Mouse (Mus musculus): ENCODE measurements at regions not wholly inside any gene's neighbourhood (a gene's known extent, or its start where the extent isn't known, plus 50 kb on each side); places are given as distances from the start of the nearest gene placed in this dataset.

- 23% methylated on average over 2 of the region's 2 CpGs for WGBS
- H3K9ac ChIP-seq = no peak overlapping the region
- no peaks in the 10 kb centered on the region for H3K27me3 ChIP-seq (replicated peaks)
- H3K4me3 ChIP-seq (replicated peaks) = no peak overlapping the region
- peaks cover 17% of the 10 kb centered on the region; the same call in 1 of the 2 replicates for H3K4me1 ChIP-seq
- H3K9me3 ChIP-seq = no peaks in the 10 kb centered on the region
- no peak for ATAC-seq (ENCODE audit: insufficient read depth, low FRiP score, low read depth)
- peak overlapping the region; percentile 16; the same call in 1 of the 2 replicates for H3K27ac ChIP-seq
- H3K4me2 ChIP-seq = no peak overlapping the region
- H3K36me3 ChIP-seq = no peaks in the 10 kb centered on the region
Observed at GRCm38 (mm10) chr1:64222475-64222874, 100.4 kb upstream of the Klf7 start.

DNA sequence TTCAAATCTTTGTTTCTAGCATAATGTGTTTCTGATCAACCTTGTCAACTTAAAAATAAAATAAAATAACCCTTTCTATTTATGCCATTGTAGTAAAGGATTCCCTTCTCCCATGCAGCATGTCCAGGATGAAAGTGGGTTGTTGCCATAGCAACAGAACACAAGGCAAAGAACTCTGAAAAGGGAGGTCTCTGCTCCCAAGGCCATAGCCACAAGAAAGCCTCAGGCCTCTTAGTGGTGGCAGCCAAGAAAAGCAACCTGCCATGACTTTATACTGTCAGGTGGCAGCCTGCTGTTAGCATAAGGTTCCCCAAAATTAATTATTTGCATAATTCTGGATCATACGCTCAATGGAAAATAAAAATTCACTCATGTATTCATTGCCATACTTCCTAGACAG is 98.4 kb upstream of the Klf7 start:
- Histone ChIP-seq H3K36me3 (no peaks in the 10 kb centered on the region), H3K4me1 (peaks cover 8% of the 10 kb centered on the region; the same call in 1 of the 2 replicates), H3K4me3 (replicated peaks) (no peak overlapping the region), H3K9me3 (no peaks in the 10 kb centered on the region), H3K27me3 (replicated peaks) (no peaks in the 10 kb centered on the region), H3K27ac (no peak overlapping the region), H3K9ac (no peak overlapping the region), H3K4me2 (no peak overlapping the region)
- 97% methylated on average over 1 of the region's 1 CpGs for WGBS
- ATAC-seq (ENCODE audit: insufficient read depth, low FRiP score, low read depth) = no peak

GRCm38 (mm10) chr1:64220040-64220439 is 98.0 kb upstream of the Klf7 start:
- ATAC-seq (ENCODE audit: insufficient read depth, low FRiP score, low read depth) = no peak
- H3K4me1 ChIP-seq = peaks cover 8% of the 10 kb centered on the region; the same call in 1 of the 2 replicates
- H3K4me2 ChIP-seq = no peak overlapping the region
- WGBS = 83% methylated on average over 5 of the region's 5 CpGs
- H3K27ac ChIP-seq = no peak overlapping the region
- no peaks in the 10 kb centered on the region for H3K27me3 ChIP-seq (replicated peaks)
- H3K9me3 ChIP-seq = no peaks in the 10 kb centered on the region
- no peak overlapping the region for H3K4me3 ChIP-seq (replicated peaks)
- no peak overlapping the region for H3K9ac ChIP-seq
- H3K36me3 ChIP-seq = no peaks in the 10 kb centered on the region

GRCm38 (mm10) chr1:64215646-64216045 is 93.6 kb upstream of the Klf7 start:
- Histone ChIP-seq H3K36me3 (no peaks in the 10 kb centered on the region), H3K27me3 (replicated peaks) (no peaks in the 10 kb centered on the region), H3K4me2 (no peak overlapping the region), H3K4me1 (no peaks in the 10 kb centered on the region), H3K9ac (no peak overlapping the region), H3K27ac (no peak overlapping the region), H3K4me3 (replicated peaks) (no peak overlapping the region), H3K9me3 (no peaks in the 10 kb centered on the region)
- no peak for ATAC-seq (ENCODE audit: insufficient read depth, low FRiP score, low read depth)
- WGBS = 71% methylated on average over 4 of the region's 4 CpGs

DNA sequence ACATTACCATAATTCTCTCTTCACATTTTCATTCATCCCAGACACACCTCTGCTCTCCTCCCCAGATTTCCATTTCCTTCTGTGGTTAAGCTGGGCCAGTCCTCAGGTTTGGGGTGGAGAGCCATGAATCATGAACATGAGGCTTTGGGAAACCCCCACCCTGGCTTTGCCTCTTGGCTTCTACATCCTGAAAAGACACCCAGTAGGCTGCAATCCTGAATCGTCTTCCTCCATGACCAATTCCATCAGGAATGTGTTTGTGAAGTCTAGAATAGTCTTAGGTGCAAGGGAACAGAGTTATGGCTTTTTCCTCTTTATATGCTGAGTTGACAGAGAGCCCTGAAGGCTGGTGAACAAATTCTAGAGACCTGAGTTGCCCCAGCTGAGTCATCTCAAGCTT is 87.0 kb upstream of the Klf7 start:
- Histone ChIP-seq H3K4me2 (no peak overlapping the region), H3K9me3 (no peaks in the 10 kb centered on the region), H3K4me3 (replicated peaks) (no peak overlapping the region), H3K4me1 (no peaks in the 10 kb centered on the region), H3K36me3 (no peaks in the 10 kb centered on the region), H3K27me3 (replicated peaks) (no peaks in the 10 kb centered on the region), H3K27ac (no peak overlapping the region), H3K9ac (no peak overlapping the region)
- no peak for ATAC-seq (ENCODE audit: insufficient read depth, low FRiP score, low read depth)
- 76% methylated on average over 1 of the region's 1 CpGs for WGBS

DNA sequence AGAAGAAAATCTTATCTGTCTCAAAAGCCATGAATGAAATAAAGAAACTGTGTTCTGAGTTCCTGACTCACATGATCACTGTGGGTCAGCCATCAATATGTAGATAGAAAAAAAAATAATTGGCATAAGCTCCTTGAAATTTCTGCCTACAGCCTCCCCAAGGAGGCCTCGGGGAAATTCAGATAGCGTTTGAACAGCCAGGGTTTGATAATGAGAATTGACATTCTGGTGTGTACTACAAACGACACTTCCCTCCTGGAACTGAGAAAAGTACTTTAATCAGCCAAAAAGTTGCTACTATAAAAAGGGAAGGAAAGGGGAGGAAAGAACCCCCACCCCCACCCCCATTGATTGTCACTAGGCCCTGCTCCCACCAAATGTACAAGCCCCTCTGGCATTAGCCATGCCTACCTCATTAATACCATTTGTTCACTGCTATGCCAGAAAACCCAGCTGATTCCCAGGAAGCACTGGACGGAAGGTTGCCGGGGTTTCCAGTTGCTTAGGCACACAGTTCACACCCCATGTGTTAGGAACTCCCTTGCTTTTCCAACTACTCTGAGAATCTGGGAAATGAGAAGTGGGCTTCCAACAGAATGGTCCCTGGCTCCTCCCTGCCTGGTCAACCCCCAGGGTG is 78.4 kb upstream of the Klf7 start:
- Histone ChIP-seq H3K9ac (no peak overlapping the region), H3K4me3 (replicated peaks) (no peak overlapping the region), H3K27ac (no peak overlapping the region), H3K9me3 (no peaks in the 10 kb centered on the region), H3K36me3 (no peaks in the 10 kb centered on the region), H3K4me2 (no peak overlapping the region), H3K4me1 (no peaks in the 10 kb centered on the region), H3K27me3 (replicated peaks) (no peaks in the 10 kb centered on the region)
- no peak for ATAC-seq (ENCODE audit: insufficient read depth, low FRiP score, low read depth)
- 46% methylated on average over 5 of the region's 5 CpGs for WGBS

- Histone ChIP-seq H3K36me3 (no peaks in the 10 kb centered on the region), H3K4me3 (replicated peaks) (no peak overlapping the region), H3K9ac (no peak overlapping the region), H3K27me3 (replicated peaks) (no peaks in the 10 kb centered on the region), H3K4me2 (no peak overlapping the region), H3K27ac (no peak overlapping the region), H3K9me3 (no peaks in the 10 kb centered on the region), H3K4me1 (no peaks in the 10 kb centered on the region)
- ATAC-seq (ENCODE audit: insufficient read depth, low FRiP score, low read depth) = no peak
- whole genome bisulfite sequencing = 76% methylated on average over 5 of the region's 5 CpGs
Observed at GRCm38 (mm10) chr1:64198781-64199180, 76.7 kb upstream of the Klf7 start.

- Histone ChIP-seq H3K9me3 (no peaks in the 10 kb centered on the region), H3K4me1 (no peaks in the 10 kb centered on the region), H3K27me3 (replicated peaks) (no peaks in the 10 kb centered on the region), H3K27ac (no peak overlapping the region), H3K4me2 (no peak overlapping the region), H3K36me3 (no peaks in the 10 kb centered on the region), H3K9ac (no peak overlapping the region), H3K4me3 (replicated peaks) (no peak overlapping the region)
- 77% methylated on average over 2 of the region's 2 CpGs for WGBS
- no peak for ATAC-seq (ENCODE audit: insufficient read depth, low FRiP score, low read depth)
Observed at GRCm38 (mm10) chr1:64198322-64198721, 76.2 kb upstream of the Klf7 start.

GRCm38 (mm10) chr1:64195970-64196491 is 73.9 kb upstream of the Klf7 start:
- H3K4me3 ChIP-seq (replicated peaks) = no peak overlapping the region
- no peaks in the 10 kb centered on the region for H3K4me1 ChIP-seq
- no peaks in the 10 kb centered on the region for H3K27me3 ChIP-seq (replicated peaks)
- 31% methylated on average over 4 of the region's 4 CpGs for WGBS
- H3K9me3 ChIP-seq = no peaks in the 10 kb centered on the region
- H3K27ac ChIP-seq = no peak overlapping the region
- H3K4me2 ChIP-seq = no peak overlapping the region
- no peak for ATAC-seq (ENCODE audit: insufficient read depth, low FRiP score, low read depth)
- H3K9ac ChIP-seq = no peak overlapping the region
- H3K36me3 ChIP-seq = no peaks in the 10 kb centered on the region

DNA sequence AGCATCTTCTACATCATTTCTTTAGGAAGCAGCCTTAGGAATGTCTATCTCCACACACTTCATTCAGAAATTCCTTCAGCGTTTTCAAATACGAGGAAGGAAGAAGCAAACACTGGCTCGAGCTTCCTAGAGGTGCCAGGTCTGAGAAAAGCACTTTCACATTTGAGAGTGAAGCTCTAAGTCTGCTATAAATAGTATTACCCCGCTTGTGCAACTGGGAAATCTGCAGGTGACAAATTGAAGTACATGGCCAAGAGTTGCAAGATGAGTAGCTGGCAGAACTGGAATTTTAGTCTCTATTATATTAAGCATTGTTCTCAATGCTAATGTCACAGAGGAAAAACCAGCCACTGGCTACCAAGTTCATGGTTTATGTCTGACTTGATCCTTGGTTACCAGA is 73.2 kb upstream of the Klf7 start:
- Histone ChIP-seq H3K36me3 (no peaks in the 10 kb centered on the region), H3K9ac (no peak overlapping the region), H3K4me2 (no peak overlapping the region), H3K27me3 (replicated peaks) (no peaks in the 10 kb centered on the region), H3K4me1 (no peaks in the 10 kb centered on the region), H3K27ac (no peak overlapping the region), H3K9me3 (no peaks in the 10 kb centered on the region), H3K4me3 (replicated peaks) (no peak overlapping the region)
- no peak for ATAC-seq (ENCODE audit: insufficient read depth, low FRiP score, low read depth)
- WGBS = 49% methylated on average over 4 of the region's 4 CpGs

DNA sequence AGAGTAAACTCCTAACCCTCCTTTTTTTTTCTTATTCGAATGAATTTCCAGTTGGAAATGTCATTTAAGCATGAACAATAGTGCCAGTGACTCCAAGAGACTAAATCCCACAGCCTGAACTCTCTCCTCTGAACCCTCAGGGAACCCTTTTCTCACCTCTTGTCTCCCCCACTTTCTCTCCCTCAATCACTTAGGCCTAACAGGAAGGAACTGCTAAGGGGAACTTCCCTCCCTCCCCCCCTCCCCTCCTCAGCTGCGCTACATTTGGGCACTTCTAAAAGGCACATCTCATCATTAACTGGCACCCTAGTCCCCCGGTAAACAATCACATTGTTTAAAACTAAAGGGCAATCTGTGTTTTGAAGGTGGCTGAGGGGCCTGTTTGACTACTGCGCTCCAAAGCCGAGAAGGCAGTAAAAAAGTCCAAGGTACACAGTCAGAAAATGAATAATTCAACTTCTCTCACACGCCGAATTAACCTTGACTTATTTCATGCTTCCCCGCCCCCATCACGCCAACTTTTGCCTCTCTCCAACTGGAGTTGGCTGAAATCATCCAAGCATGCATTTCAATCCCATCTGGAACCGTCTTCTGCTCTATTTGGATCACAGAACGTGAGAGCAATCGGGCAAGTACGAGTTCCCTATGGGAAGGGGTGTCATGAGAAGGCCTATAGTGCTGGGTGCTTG is 71.2 kb upstream of the Klf7 start:
- H3K4me1 ChIP-seq = no peaks in the 10 kb centered on the region
- 46% methylated on average over 13 of the region's 13 CpGs for WGBS
- no peaks in the 10 kb centered on the region for H3K36me3 ChIP-seq
- ATAC-seq (ENCODE audit: insufficient read depth, low FRiP score, low read depth) = no peak
- no peaks in the 10 kb centered on the region for H3K9me3 ChIP-seq
- H3K27ac ChIP-seq = no peak overlapping the region; the same call in 1 of the 2 replicates
- no peak overlapping the region for H3K4me2 ChIP-seq
- H3K4me3 ChIP-seq (replicated peaks) = no peak overlapping the region
- H3K9ac ChIP-seq = no peak overlapping the region
- no peaks in the 10 kb centered on the region for H3K27me3 ChIP-seq (replicated peaks)

GRCm38 (mm10) chr1:64192736-64193135 is 70.7 kb upstream of the Klf7 start:
- Histone ChIP-seq H3K4me1 (no peaks in the 10 kb centered on the region), H3K9me3 (no peaks in the 10 kb centered on the region), H3K27me3 (replicated peaks) (no peaks in the 10 kb centered on the region), H3K4me3 (replicated peaks) (no peak overlapping the region), H3K9ac (no peak overlapping the region), H3K4me2 (no peak overlapping the region), H3K27ac (no peak overlapping the region; the same call in 1 of the 2 replicates), H3K36me3 (no peaks in the 10 kb centered on the region)
- 76% methylated on average over 3 of the region's 3 CpGs for WGBS
- no peak for ATAC-seq (ENCODE audit: insufficient read depth, low FRiP score, low read depth)
